In genomic region chr8:94695341-94695993, GRCm38 (mm10) we compare ENCODE assay signal across 7 mouse cellular contexts. TPM values are rescaled to one million over a fixed set of nuclear protein-coding genes. Genes with fewer than 3 reads are reported as not detected.
A peak's percentile ranks its signal among the peaks of the same experiment; 100 is the strongest.
DNase-seq lines count a peak whose midpoint lies in the region; ATAC-seq and TF ChIP-seq lines count a peak whose summit lies in the region.

No protein-coding gene starts in this region.

- H3K9me3 ChIP-seq in E14TG2a.4 (ENCODE audit: low read length) = no peaks in the 10 kb centered on the region
- 0 out of 2 replicates have a peak, but pooled peaks cover 2% of the 10 kb centered on the region for H3K9me3 ChIP-seq in G1E (replicated peaks)
- no peaks in the 10 kb centered on the region for H3K9me3 ChIP-seq in heart, embryonic 16.5 days (replicated peaks; ENCODE audit: control insufficient read depth, low read length)
- no peaks in the 10 kb centered on the region for H3K9me3 ChIP-seq in neural tube, embryonic 12.5 days

- H3K4me3 ChIP-seq in E14TG2a.4 (replicated peaks; ENCODE audit: low read length) (peak overlapping the region; percentile 90), G1E (ENCODE audit: low read depth, low read length) (peak overlapping the region; percentile 55; the same call in 1 of the 2 replicates)
- peak overlapping the region; percentile 43 for H3K4me3 ChIP-seq in heart, embryonic 16.5 days (ENCODE audit: low read length)
- peak overlapping the region; percentile 39 for H3K4me3 ChIP-seq in neural tube, embryonic 12.5 days

- no peaks in the 10 kb centered on the region for H3K36me3 ChIP-seq in E14TG2a.4 (ENCODE audit: insufficient read depth, low read length)
- no peaks in the 10 kb centered on the region for H3K36me3 ChIP-seq in G1E (replicated peaks)
- H3K36me3 ChIP-seq in heart, embryonic 16.5 days (ENCODE audit: control insufficient read depth, insufficient read depth) = no peaks in the 10 kb centered on the region
- no peaks in the 10 kb centered on the region for H3K36me3 ChIP-seq in neural tube, embryonic 12.5 days

- H3K4me2 ChIP-seq in heart, embryonic 16.5 days (ENCODE audit: low read depth, low read length) = peak overlapping the region; percentile 65
- peak overlapping the region; percentile 75 for H3K4me2 ChIP-seq in neural tube, embryonic 12.5 days (replicated peaks)

- peaks cover 42% of the 10 kb centered on the region for H3K4me1 ChIP-seq in E14TG2a.4 (replicated peaks; ENCODE audit: low read depth, low read length)
- H3K4me1 ChIP-seq in G1E (ENCODE audit: insufficient read depth, low read depth, low read length) = peaks cover 11% of the 10 kb centered on the region
- 0 out of 2 replicates have a peak, but pooled peaks cover 4% of the 10 kb centered on the region for H3K4me1 ChIP-seq in heart, embryonic 16.5 days (ENCODE audit: control insufficient read depth, insufficient read depth, low read length)
- H3K4me1 ChIP-seq in neural tube, embryonic 12.5 days = peaks cover 19% of the 10 kb centered on the region

- peaks cover 61% of the 10 kb centered on the region for H3K27me3 ChIP-seq in E14TG2a.4 (ENCODE audit: insufficient read depth, low read length)
- peaks cover 63% of the 10 kb centered on the region for H3K27me3 ChIP-seq in G1E (ENCODE audit: insufficient read depth, low read length)
- peaks cover 56% of the 10 kb centered on the region for H3K27me3 ChIP-seq in heart, embryonic 16.5 days (ENCODE audit: control insufficient read depth, insufficient read depth, low read length)
- peaks cover 57% of the 10 kb centered on the region for H3K27me3 ChIP-seq in neural tube, embryonic 12.5 days (replicated peaks)

- TF ChIP-seq CTCF in E14TG2a.4 (conservative IDR thresholded peaks at IDR 0.05; ENCODE audit: low read length) (no peak), G1E (IDR thresholded peaks at IDR 0.05; ENCODE audit: low read depth, low read length) (no peak)

- WGBS in heart, embryonic 16.5 days = under 1% methylated on average over 31 of the region's 31 CpGs
- WGBS in neural tube, embryonic 12.5 days = under 1% methylated on average over 31 of the region's 31 CpGs

- no peak overlapping the region for H3K9ac ChIP-seq in heart, embryonic 16.5 days (ENCODE audit: low read length)
- no peak overlapping the region for H3K9ac ChIP-seq in neural tube, embryonic 12.5 days

- H3K27ac ChIP-seq in heart, embryonic 16.5 days (ENCODE audit: low read length) = no peak overlapping the region
- H3K27ac ChIP-seq in neural tube, embryonic 12.5 days = no peak overlapping the region

- DNase-seq in G1E (ENCODE audit: low spot score) = no peak
- DNase-seq in kidney, postnatal 4 days = peak; percentile 37 to 54
- DNase-seq in Muller cell, postnatal 12 days (ENCODE audit: inconsistent ontology term) = no peak
- DNase-seq in cerebellum, postnatal 14 days = no peak

- ATAC-seq in G1E (ENCODE audit: extremely low read depth, insufficient number of reproducible peaks, low FRiP score, poor library complexity, severe bottlenecking) = no peak
- no peak; the same call in 1 of the 2 replicates for ATAC-seq in heart, embryonic 16.5 days (replicated peaks; ENCODE audit: extremely low read depth, insufficient read depth, low FRiP score)
- peak; percentile 71 for ATAC-seq in neural tube, embryonic 12.5 days (ENCODE audit: low FRiP score, low read depth)

RNA-seq across cellular contexts. Expression of gene Pllp, which starts 0.6 kb away (rescaled TPM):
- total RNA-seq in G1E (2014; fragmentation: Nextera tagmentation) = not detected in 2 replicates
- 0.12 and 0.22 TPM in 2 replicates for total RNA-seq in G1E (2017)
- not detected in 2 replicates for polyA plus RNA-seq in G1E (2012)
- 0.29 and 0.57 TPM in 2 replicates for polyA plus RNA-seq in heart, embryonic 16.5 days (2015; fragmentation: Nextera tagmentation; extraction: Ambion mirVana)
- 0.66 and 0.97 TPM in 2 replicates for polyA plus RNA-seq in neural tube, embryonic 12.5 days (2016; fragmentation: Nextera tagmentation; extraction: Ambion mirVana)

RNA-seq across cellular contexts. Expression of gene Arl2bp, which starts 29.1 kb away (rescaled TPM):
- 93.0 and 123 TPM in 2 replicates for total RNA-seq in G1E (2014; fragmentation: Nextera tagmentation)
- 156 and 180 TPM in 2 replicates for total RNA-seq in G1E (2017)
- polyA plus RNA-seq in G1E (2012) = 71.6 and 104 TPM in 2 replicates
- 116 and 117 TPM in 2 replicates for polyA plus RNA-seq in heart, embryonic 16.5 days (2015; fragmentation: Nextera tagmentation; extraction: Ambion mirVana)
- polyA plus RNA-seq in neural tube, embryonic 12.5 days (2016; fragmentation: Nextera tagmentation; extraction: Ambion mirVana) = 225 and 236 TPM in 2 replicates

RNA-seq across cellular contexts. Expression of gene Ccl22, which starts 49.9 kb away (rescaled TPM):
- not detected in 2 replicates for total RNA-seq in G1E (2014; fragmentation: Nextera tagmentation)
- total RNA-seq in G1E (2017) = 0.22 TPM in 1 of 2 replicates, not detected in the other
- polyA plus RNA-seq in G1E (2012) = 0.02 TPM in 1 of 2 replicates, not detected in the other
- 0.16 TPM in 1 of 2 replicates, not detected in the other for polyA plus RNA-seq in heart, embryonic 16.5 days (2015; fragmentation: Nextera tagmentation; extraction: Ambion mirVana)
- not detected in 2 replicates for polyA plus RNA-seq in neural tube, embryonic 12.5 days (2016; fragmentation: Nextera tagmentation; extraction: Ambion mirVana)

Comparison
In these comparisons a context has a peak if more than half of its experiments do, and no peak if none do; other contexts are left out.
1. H3K4me3 ChIP-seq: peak in every context shown above with its lines; median percentile 90 in E14TG2a.4; 55 in G1E; 43 in heart, embryonic 16.5 days; 39 in neural tube, embryonic 12.5 days.
2. DNase-seq: peak in kidney, postnatal 4 days (2 of 2); none in G1E (single experiment), Muller cell, postnatal 12 days (single experiment) and cerebellum, postnatal 14 days (0 of 2).